Mouse (Mus musculus) erythroblast, adult 5-6 weeks (primary cell): ENCODE results near the gene Pank4. TPM values are rescaled to one million over a fixed set of nuclear protein-coding genes. Genes with fewer than 3 reads are reported as not detected.

ENCODE experiments used
- ATAC-seq: replicated peaks from 2 replicates; pipeline ENCODE4 v1.8.0; 2016; ENCODE audit warnings: moderate number of reproducible peaks, mild to moderate bottlenecking, moderate TSS enrichment, inconsistent platforms; ENCODE audit not compliant: poor library complexity, low FRiP score, severe bottlenecking
- total RNA-seq, 2 experiments: library from RNA; stranded (forward) in 1 of 2; stranded (reverse) in 1 of 2; fragments of 150-400 nt in 1 of 2; fragments of 200-764, 138-1000 nt in 1 of 2; gene quantifications; 2 replicates each; pipeline versions ENCODE4 v1.2.3 to v1.2.4; 2015 to 2017; ENCODE audit warnings: low replicate concordance in 2 of 2

Gene Pank4
- total RNA-seq, 2 experiments from 2014 or later: 11.1 to 11.7 TPM

GRCm38 (mm10) chr4:155008075-155008474, 44.2 kb downstream of the Pank4 start:
- no peak for ATAC-seq

DNA sequence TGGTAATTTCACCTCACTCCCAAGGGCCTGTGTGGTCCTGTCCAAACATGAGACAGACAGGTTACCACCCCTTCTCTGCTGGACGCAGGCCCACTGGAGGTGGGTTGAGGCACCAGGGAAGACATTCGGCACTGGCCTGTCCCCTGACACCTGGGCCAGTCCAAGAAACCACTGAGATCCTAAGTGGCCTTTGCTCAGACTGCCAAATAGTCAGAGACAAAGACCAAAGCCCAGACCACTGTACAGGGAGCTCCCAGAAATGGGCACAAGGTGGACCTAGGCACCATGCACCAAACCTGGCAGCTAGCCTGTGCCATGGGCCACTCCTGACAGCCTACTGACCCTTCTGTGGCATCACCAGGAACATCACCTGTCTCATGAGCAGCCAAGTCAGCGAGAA, 45.3 kb downstream of the Pank4 start:
- no peak for ATAC-seq

DNA sequence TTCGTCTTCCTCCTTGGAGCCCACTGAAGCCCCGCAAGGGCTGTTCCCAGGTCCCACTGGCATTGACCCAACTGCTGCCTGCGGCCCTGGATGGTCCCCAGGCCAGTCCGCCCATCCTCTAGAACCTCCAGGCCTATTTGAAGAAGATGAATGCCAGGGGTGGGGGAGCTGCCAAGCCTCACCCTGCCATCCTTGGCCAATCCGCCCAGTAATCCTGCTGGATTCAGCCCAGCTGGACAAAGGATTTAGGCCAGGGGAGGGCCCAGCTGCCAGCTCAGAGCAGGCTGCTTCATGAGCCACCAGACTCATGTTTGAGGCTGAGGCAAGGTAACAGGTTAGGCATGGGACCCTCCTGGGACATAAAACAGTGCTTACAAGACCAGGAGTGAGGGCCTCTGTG, 46.9 kb downstream of the Pank4 start:
- ATAC-seq: no peak

DNA sequence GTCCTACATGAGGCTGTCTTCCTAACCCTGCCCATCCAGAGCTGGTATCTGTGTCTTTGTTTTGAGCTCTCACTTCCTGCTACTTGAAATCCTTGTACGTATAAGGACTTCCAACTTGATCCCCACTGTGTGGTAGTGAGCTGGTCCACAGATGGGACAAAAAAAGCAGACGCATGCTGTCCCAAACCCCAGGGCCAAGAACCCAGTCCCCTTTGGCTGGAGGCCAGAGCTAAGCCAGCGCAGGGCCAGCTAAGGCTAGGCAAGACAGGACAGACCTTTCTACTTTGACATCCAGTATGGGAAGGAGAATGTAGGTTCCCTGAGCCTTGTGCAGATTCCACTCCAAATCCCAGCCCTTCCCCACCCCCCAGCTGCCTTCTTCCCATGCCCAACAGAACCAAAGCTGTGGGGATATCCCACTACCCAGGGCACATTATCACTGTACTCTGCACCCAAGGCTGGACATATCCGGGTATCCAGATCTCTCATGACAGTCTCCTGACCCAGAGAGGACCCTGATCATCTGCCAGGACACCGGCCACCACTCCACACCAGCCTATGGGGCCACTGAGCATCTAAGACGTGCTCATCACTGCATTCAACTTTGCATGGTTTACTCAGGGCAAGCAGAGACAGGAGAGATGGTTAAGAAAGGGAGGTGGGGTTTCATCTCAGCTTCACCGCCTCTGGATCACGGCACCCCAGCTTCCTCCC, 47.5 kb downstream of the Pank4 start:
- no peak for ATAC-seq

GRCm38 (mm10) chr4:155012115-155012514, 48.2 kb downstream of the Pank4 start:
- ATAC-seq: no peak

- ATAC-seq: peak; percentile 69
Observed at GRCm38 (mm10) chr4:155012788-155013187, 48.9 kb downstream of the Pank4 start.

GRCm38 (mm10) chr4:155014244-155014643, 50.3 kb downstream of the Pank4 start:
- no peak for ATAC-seq

- ATAC-seq: no peak
Observed at GRCm38 (mm10) chr4:155014791-155015190, 50.9 kb downstream of the Pank4 start.

- ATAC-seq: no peak
Observed at GRCm38 (mm10) chr4:155015550-155015949, 51.6 kb downstream of the Pank4 start.

GRCm38 (mm10) chr4:155016807-155017206, 52.9 kb downstream of the Pank4 start:
- ATAC-seq: no peak

DNA sequence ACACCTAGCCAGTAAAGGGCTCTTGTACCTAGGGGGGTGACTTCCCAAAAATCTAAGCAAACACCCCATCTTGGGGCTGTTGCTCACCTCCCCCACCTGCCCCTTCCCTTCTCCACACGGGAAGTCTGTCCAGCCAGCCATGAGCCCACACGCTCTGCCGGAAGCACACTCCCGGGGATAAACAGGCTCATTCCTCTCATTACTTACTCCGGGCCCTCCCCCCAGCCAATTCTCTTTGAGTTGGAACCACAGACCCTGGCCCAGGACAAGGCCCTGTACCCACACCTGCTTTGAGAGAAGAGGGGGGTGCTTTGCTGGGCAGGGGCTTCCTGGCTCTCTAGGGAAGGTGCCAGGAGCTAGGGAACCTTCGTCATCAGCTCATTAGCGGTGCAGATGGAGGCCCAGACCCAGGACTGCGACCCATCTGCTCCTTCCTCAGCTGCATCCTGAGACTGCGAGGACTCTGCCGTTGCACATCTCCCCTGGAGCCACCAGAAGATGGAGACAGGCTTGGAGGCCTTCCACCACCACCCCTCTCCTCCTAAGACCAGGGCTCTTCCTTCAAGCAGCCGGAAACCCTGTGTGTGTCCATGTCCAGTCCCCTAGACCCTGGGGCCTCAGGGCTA, 53.4 kb downstream of the Pank4 start:
- ATAC-seq: no peak

DNA sequence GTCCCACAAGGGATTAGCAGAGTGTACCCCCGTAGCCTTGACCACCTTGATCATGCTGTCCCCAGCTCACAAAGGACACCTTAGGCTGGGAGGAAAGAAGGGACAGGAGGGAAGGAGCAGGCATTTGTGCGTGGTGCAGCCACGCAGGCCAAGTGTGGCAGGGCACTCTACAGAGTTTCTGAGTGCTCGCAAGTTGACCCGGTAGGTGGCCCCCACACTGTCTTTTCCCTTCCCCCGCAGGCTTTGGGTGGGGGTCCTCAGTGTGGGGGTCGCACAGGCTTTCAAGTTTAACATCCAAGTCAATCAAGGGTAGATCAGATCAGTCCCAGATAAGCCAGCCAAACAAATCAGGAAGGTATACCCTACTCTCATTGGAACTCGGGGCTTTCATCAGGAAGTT, 54.1 kb downstream of the Pank4 start:
- no peak for ATAC-seq

- ATAC-seq: no peak
Observed at GRCm38 (mm10) chr4:155018601-155019335, 54.8 kb downstream of the Pank4 start.

- no peak for ATAC-seq
Observed at GRCm38 (mm10) chr4:155019336-155019847, 55.5 kb downstream of the Pank4 start.

GRCm38 (mm10) chr4:155020141-155020540, 56.2 kb downstream of the Pank4 start:
- no peak for ATAC-seq

DNA sequence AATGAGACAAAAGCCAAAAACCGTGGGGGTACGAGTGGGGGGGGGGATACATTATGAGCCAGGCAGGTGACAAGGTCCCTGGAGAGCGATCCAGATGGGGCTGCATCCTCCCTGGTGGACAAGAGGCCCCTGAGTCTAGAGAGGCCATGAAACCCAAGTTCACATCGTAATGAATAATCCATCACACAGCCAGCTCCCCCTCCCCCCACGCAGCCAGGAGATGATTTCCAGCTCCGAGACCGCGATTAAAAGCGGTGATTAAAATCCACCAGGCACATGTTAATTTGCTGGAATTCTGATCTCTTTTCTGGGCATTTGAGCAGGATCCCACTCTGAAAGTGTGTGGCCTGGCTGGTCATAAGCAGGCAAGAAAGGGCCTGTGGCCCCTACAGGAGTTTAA, 56.9 kb downstream of the Pank4 start:
- ATAC-seq: no peak

- ATAC-seq: no peak
Observed at GRCm38 (mm10) chr4:155022228-155022855, 58.4 kb downstream of the Pank4 start.

GRCm38 (mm10) chr4:155024170-155025010, 60.5 kb downstream of the Pank4 start:
- ATAC-seq: no peak
